Mouse (Mus musculus) liver, embryonic 11.5 days (tissue): ENCODE data around the gene Pias4. TPM values are rescaled to one million over a fixed set of nuclear protein-coding genes. Genes with fewer than 3 reads are reported as not detected.

Source experiments
- ATAC-seq: fragments of 200-750 bp; cut with Nextera tagmentation; replicated peaks from 2 replicates; pipeline ENCODE4 v1.8.0; 2017; ENCODE audit warnings: moderate number of reproducible peaks, mild to moderate bottlenecking, moderate TSS enrichment, moderate library complexity; ENCODE audit not compliant: low FRiP score
- DNase-seq: peaks from one replicate; pipeline ENCODE4 v3.0.0-alpha.2; 2017; ENCODE audit warnings: low spot score
- H3K27ac ChIP-seq: fragments of 300-500 bp; sonication (generic); 2 replicates; pipeline ENCODE4 v1.5.1; 2014; ENCODE audit warnings: mild to moderate bottlenecking, low read depth, low read length, control low read depth
- H3K27me3 ChIP-seq: fragments of 300-500 bp; sonication (generic); replicated peaks from 2 replicates; pipeline ENCODE4 v1.6.1; 2014; ENCODE audit warnings: low read length, mixed read lengths; ENCODE audit not compliant: control insufficient read depth, insufficient read depth
- H3K36me3 ChIP-seq: fragments of 300-500 bp; sonication (generic); 2 replicates; pipeline ENCODE4 v1.6.1; 2014; ENCODE audit warnings: mild to moderate bottlenecking, low read length, moderate library complexity, mixed read lengths; ENCODE audit not compliant: control insufficient read depth, insufficient read depth
- H3K4me1 ChIP-seq: fragments of 300-500 bp; sonication (generic); replicated peaks from 2 replicates; pipeline ENCODE4 v1.6.1; 2014; ENCODE audit warnings: low read length, mixed read lengths; ENCODE audit not compliant: control insufficient read depth, insufficient read depth
- H3K4me2 ChIP-seq: fragments of 300-500 bp; sonication (generic); 2 replicates; pipeline ENCODE4 v1.6.1; 2014; ENCODE audit warnings: mild to moderate bottlenecking, control low read depth, moderate library complexity
- H3K4me3 ChIP-seq: fragments of 300-500 bp; sonication (generic); 2 replicates; pipeline ENCODE4 v1.5.1; 2014; ENCODE audit warnings: low read depth, low read length, control low read depth
- H3K9ac ChIP-seq: fragments of 300-500 bp; sonication (generic); 2 replicates; pipeline ENCODE4 v1.6.1; 2014; ENCODE audit warnings: low read depth, low read length, control low read depth
- H3K9me3 ChIP-seq: fragments of 300-500 bp; sonication (generic); 2 replicates; pipeline ENCODE4 v1.6.1; 2016; ENCODE audit warnings: low read length, inconsistent platforms, mixed read lengths; ENCODE audit not compliant: control insufficient read depth
- WGBS: fragments of 180-500 bp; shearing (Covaris S2); extraction: QIAGEN DNeasy Blood & Tissue Kit; methylation state at CpG from one replicate; pipeline ENCODE4 v1.1.7; 2014; 5-methylcytosine and 5-hydroxymethylcytosine counted together
- polyA plus RNA-seq: library from polyadenylated mRNA; unstranded; fragments of >200 nt; fragmentation: Nextera tagmentation; extraction: Ambion mirVana; gene quantifications from 2 replicates; pipeline ENCODE4 v1.2.1, GENCODE M21; 2014

Pias4 gene
- polyA plus RNA-seq, 1 experiment from 2014 or later, result 50.9 TPM

DNA sequence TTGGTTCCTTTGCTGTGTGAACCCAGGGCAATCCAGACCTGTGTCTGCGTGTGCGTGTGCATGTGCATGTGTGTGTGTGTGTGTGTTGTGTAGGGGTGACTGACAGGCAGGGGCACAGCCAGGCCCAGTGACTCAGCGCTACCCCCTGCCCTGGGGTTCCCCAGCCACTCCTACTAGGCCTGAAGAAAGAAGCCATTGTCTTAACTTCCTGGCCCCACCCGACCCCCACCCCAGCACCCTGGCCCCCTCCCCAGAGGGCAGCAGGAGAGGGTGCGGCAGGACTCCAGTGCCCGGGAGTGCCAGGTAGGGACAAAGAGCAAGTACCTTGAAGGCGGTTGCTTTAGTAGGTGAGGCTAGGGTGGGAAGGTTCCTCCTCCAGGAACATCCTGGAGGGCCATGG, 21.9 kb downstream of the Pias4 start:
- no peaks in the 10 kb centered on the region for H3K9me3 ChIP-seq
- no peak for ATAC-seq
- peaks cover 23% of the 10 kb centered on the region for H3K4me1 ChIP-seq
- peaks cover 72% of the 10 kb centered on the region for H3K36me3 ChIP-seq
- no peak overlapping the region for H3K4me3 ChIP-seq
- H3K27me3 ChIP-seq, result no peaks in the 10 kb centered on the region
- H3K27ac ChIP-seq, result no peak overlapping the region; the same call in 1 of the 2 replicates
- DNase-seq, result no peak
- no peak overlapping the region for H3K9ac ChIP-seq
- WGBS, result 83% methylated on average over 7 of the region's 7 CpGs
- H3K4me2 ChIP-seq, result no peak overlapping the region

DNA sequence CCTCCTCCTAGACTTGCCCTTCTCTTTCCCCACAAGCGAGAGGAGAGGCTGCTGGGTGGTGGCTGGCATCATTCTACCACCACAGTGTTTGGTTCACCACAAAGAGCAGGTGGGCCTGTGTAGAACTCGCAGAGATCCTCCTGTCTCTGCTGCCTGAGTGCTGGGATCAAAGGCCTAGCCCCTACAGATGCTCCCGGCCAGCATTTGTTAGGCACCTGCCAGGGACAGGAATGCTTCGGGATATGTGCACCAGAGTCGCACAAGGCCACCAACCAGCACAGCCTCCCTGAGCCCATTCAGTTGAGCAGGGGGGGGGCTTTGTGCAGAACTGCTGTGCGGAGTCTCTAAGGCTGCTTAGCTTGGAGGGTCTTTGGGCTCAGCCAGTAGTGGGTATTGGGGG, 22.4 kb downstream of the Pias4 start:
- H3K36me3 ChIP-seq, result peaks cover 70% of the 10 kb centered on the region
- no peak for ATAC-seq
- no peak overlapping the region for H3K9ac ChIP-seq
- no peak overlapping the region for H3K4me2 ChIP-seq
- no peaks in the 10 kb centered on the region for H3K27me3 ChIP-seq
- no peaks in the 10 kb centered on the region for H3K9me3 ChIP-seq
- 94% methylated on average over 6 of the region's 6 CpGs for WGBS
- H3K4me1 ChIP-seq, result peaks cover 28% of the 10 kb centered on the region
- no peak overlapping the region for H3K4me3 ChIP-seq
- no peak for DNase-seq
- H3K27ac ChIP-seq, result no peak overlapping the region

DNA sequence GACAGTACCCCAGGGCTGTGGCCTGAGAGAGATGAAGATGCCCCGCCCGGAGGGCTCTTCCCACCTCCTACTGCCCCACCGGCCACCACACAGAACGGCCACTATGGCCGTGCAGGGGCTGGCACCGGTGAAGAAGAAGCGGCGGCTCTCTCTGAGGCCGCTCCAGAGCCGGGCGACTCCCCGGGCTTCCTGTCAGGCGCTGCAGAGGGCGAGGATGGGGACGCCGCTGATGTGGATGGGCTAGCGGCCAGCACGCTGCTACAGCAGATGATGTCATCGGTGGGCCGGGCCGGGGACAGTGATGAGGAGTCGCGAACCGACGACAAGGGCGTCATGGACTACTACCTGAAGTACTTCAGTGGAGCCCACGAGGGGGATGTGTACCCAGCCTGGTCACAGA, 23.1 kb downstream of the Pias4 start:
- H3K4me1 ChIP-seq, result peaks cover 32% of the 10 kb centered on the region
- WGBS, result 90% methylated on average over 27 of the region's 27 CpGs

DNA sequence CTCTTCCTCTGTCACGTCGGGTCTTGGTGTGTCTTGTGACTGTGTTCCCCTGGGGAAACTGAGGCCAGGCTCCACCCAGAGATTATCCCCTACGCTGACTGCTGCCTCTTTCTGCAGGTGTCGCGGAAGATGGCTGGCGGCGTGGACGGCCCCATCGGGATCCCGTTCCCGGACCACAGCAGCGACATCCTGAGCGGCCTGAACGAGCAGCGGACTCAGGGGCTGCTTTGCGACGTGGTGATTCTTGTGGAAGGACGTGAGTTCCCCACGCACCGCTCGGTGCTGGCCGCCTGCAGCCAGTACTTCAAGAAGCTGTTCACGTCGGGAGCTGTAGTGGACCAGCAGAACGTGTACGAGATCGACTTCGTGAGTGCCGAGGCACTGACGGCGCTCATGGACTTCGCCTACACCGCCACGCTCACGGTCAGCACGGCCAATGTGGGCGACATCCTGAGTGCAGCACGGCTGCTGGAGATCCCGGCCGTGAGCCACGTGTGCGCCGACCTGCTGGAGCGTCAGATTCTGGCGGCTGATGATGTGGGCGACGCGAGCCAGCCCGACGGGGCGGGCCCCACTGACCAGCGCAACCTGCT, 23.8 kb downstream of the Pias4 start:
- WGBS, result 94% methylated on average over 52 of the region's 52 CpGs
- DNase-seq (no peak), ATAC-seq (no peak)
- no peak overlapping the region for H3K9ac ChIP-seq
- H3K27me3 ChIP-seq, result no peaks in the 10 kb centered on the region
- no peaks in the 10 kb centered on the region for H3K9me3 ChIP-seq
- no peak overlapping the region for H3K27ac ChIP-seq
- peaks cover 39% of the 10 kb centered on the region for H3K4me1 ChIP-seq
- no peak overlapping the region for H3K4me3 ChIP-seq
- H3K36me3 ChIP-seq, result peaks cover 57% of the 10 kb centered on the region
- H3K4me2 ChIP-seq, result no peak overlapping the region

More for the DNA sequence above, 23.1 kb downstream of the Pias4 start:
- Histone ChIP-seq H3K27me3 (no peaks in the 10 kb centered on the region), H3K9ac (no peak overlapping the region), H3K36me3 (peaks cover 64% of the 10 kb centered on the region), H3K9me3 (no peaks in the 10 kb centered on the region), H3K4me3 (no peak overlapping the region), H3K4me2 (no peak overlapping the region), H3K27ac (no peak overlapping the region)
- no peak for DNase-seq
- ATAC-seq, result no peak

DNA sequence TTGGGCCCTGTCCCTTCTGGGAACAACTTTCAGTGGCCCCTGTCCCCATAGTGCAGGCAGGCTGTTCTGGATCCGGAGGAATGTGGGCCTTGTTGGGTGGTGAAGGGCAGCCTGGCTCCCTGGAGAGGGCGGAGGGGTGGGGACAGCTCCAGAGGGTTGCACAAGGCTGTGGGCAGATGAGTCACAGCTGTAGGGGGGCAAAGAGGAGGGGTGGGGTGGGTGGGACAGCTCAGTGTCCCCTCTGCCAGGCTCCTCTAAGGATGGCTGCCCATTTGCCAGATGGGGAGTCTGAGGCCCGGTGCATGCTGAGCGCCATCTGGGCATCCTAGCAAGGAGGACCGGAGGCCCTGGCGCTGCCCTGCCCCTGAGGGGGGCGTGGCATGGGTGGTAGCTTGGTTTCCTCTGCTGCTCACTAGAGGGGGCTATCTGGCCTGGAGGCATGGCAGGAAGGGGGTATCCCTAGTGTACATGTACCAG, 24.5 kb downstream of the Pias4 start:
- H3K4me3 ChIP-seq, result no peak overlapping the region
- H3K4me1 ChIP-seq, result peaks cover 44% of the 10 kb centered on the region
- no peak overlapping the region for H3K27ac ChIP-seq
- H3K9me3 ChIP-seq, result no peaks in the 10 kb centered on the region
- DNase-seq (no peak), ATAC-seq (no peak)
- peaks cover 50% of the 10 kb centered on the region for H3K36me3 ChIP-seq
- no peak overlapping the region for H3K9ac ChIP-seq
- H3K27me3 ChIP-seq, result no peaks in the 10 kb centered on the region
- no peak overlapping the region for H3K4me2 ChIP-seq
- 95% methylated on average over 7 of the region's 7 CpGs for WGBS

DNA sequence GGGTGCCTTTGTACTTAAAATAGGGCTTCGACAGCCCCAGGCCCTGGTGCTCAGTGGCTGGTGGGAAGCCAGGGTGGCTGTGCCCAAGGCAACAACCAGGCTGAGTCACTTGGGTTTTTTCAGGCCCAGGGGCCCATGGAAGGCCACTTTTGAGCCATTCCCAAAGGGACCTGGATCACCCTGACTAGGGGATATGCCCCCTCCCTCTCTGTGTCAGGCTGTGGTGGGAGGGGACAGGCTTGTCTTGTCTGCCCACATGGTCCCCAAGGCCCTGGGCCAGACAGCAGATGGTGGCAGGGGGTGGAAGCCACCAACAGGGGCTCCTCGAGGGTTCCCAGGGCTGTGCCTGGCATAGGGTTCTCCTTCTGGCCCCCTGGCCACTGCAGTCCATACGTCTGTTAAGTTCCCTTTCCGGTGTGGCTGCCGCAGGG, 25.2 kb downstream of the Pias4 start:
- no peak overlapping the region for H3K4me3 ChIP-seq

DNA sequence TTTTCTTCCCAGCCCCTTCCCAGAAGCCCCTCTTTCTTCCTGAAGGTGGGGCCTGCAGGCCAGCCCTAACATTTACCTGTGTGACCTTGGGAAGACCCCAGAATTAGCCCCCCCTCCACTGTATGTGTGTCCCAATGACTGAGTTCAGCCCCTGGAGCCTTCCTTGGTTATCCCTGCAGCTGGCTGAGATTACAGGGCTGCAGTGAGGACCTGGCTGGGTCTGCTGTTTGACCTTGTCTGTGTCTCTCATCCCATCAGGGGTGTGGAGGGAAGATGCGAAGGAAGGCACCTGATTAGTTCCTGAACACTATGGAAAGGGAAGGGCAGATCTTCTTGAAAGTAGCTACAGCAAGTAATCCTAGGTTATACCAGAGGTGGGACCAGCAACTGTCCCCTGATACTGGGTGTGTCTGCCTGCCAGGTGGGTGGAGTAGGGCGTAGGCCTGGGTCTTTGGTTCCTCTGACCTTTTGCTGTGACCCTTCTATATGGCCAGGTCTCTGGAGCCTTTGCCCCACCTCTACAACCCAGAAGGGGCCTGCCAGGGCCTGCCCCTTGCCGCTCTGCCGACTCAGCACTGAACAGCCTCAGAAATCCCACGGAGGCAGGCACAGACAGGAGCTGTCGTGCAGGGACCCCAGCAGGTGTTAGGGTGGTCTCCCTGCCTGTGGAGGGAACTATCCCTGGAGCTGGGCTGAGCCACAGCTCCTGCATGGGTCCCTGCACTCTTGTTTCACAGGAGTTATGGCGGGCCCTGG, 26.1 kb downstream of the Pias4 start:
- H3K27ac ChIP-seq, result 0 out of 2 replicates have a peak overlapping the region, but pooled peaks have one; percentile 3
- peak overlapping the region; percentile 89; the same call in 1 of the 2 replicates for H3K9ac ChIP-seq
- 74% methylated on average over 7 of the region's 7 CpGs for WGBS
- peaks cover 34% of the 10 kb centered on the region for H3K36me3 ChIP-seq
- peak overlapping the region; percentile 97; the same call in 1 of the 2 replicates for H3K4me3 ChIP-seq
- ATAC-seq (no peak), DNase-seq (no peak)
- peaks cover 44% of the 10 kb centered on the region for H3K4me1 ChIP-seq
- H3K27me3 ChIP-seq, result no peaks in the 10 kb centered on the region
- peak overlapping the region; percentile 99 for H3K4me2 ChIP-seq
- H3K9me3 ChIP-seq, result no peaks in the 10 kb centered on the region

More for the DNA sequence above, 25.2 kb downstream of the Pias4 start:
- Histone ChIP-seq H3K9ac (no peak overlapping the region), H3K4me1 (peaks cover 44% of the 10 kb centered on the region), H3K4me2 (0 out of 2 replicates have a peak overlapping the region, but pooled peaks have one; percentile 8), H3K27me3 (no peaks in the 10 kb centered on the region), H3K9me3 (no peaks in the 10 kb centered on the region), H3K36me3 (peaks cover 44% of the 10 kb centered on the region), H3K27ac (no peak overlapping the region)
- ATAC-seq (no peak), DNase-seq (no peak)
- WGBS, result 78% methylated on average over 5 of the region's 5 CpGs

DNA sequence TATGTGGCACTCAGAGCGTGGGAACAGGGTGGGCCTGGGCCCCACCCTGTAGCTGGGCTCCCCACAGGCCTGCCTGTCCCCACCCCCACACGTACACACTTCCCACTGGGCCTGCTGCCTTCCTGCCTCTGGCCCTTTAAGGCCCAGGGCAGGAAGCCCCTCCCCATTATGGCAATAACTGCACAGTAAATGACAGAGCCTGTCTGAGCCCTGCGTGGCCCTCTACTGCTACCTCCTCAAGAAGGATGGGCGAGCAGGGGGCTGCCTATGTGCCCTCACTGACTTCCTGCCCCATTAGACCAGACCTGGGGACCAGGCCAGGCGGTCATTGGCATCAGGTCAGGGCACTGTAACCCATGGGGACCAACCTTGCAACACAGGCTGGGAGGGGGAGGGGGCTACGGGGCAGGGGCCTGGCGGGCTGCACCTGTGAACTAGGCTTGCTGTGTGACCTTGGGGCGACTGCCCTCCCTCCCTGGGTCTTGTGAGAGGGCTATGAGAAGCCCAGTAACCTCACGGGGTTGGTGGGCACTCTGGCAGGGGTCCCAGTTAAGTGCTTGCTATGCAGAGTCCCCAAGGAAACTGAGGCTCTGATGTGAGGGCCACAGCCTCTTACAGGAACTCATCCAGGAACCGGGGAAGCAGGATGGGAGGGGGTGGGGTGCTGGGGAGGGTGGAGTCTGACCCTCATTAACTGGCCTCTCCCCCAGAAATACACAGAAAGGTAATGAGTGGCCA, 26.8 kb downstream of the Pias4 start:
- no peak for DNase-seq
- peak overlapping the region; percentile 97 for H3K4me3 ChIP-seq
- peaks cover 44% of the 10 kb centered on the region for H3K4me1 ChIP-seq
- H3K27me3 ChIP-seq, result no peaks in the 10 kb centered on the region
- peak overlapping the region; percentile 99 for H3K4me2 ChIP-seq
- no peak for ATAC-seq
- 52% methylated on average over 10 of the region's 10 CpGs for WGBS
- H3K36me3 ChIP-seq, result peaks cover 27% of the 10 kb centered on the region
- no peaks in the 10 kb centered on the region for H3K9me3 ChIP-seq
- peak overlapping the region; percentile 89 for H3K9ac ChIP-seq
- peak overlapping the region; percentile 42; the same call in 1 of the 2 replicates for H3K27ac ChIP-seq
